Mouse (Mus musculus): ENCODE data around the gene Dock2. TPM values are rescaled to one million over a fixed set of nuclear protein-coding genes. Genes with fewer than 3 reads are reported as not detected.
"Not testable (repeated sequence)": the region's sequence is repeated elsewhere in the genome, so short reads cannot be mapped to it uniquely, and the experiment has no call there.

Gene Dock2
- total RNA-seq, 1 experiment from 2014 or later, result 492 TPM

DNA sequence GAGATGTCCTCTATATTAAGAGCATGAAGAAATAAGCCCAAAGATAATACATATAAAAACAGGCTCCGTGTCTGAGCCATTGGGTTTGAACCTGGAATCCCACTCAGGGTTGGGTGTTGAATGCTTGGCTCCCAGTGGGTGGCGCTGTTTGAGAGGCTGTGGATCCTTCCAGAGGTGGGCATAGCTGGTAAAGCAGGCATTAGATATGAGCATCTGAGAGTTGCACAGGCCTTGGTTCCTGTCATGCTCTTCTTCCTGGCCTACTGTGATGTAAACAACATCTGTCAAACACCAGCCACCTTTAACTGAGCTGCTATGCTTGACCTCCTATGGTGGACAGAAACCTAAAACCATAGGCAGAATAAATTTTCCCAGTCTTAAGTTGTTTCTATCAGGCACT is 507.8 kb downstream of the Dock2 start:
- no peak for ATAC-seq (ENCODE audit: extremely low read depth, insufficient number of reproducible peaks, low FRiP score, poor library complexity, severe bottlenecking)

DNA sequence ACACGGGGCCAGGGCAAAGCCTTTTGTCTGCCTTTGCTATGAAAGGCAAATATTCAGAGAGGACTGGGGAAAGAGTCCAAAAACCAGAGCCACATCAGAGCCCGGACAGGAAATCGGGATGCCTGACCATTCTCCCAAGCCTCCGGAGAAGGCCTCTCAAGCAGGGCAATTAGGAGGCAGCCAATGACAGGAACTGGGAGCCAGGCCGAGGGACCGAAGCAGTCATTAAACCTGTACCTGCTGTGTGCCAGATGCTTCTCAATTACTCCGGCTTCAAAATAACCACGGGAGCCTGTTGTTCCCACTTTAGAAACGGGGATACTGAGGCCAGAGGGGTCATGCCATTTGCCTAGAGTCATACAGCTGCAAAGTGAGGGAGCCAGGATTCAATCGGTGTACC is 511.7 kb downstream of the Dock2 start:
- no peak for ATAC-seq (ENCODE audit: extremely low read depth, insufficient number of reproducible peaks, low FRiP score, poor library complexity, severe bottlenecking)

DNA sequence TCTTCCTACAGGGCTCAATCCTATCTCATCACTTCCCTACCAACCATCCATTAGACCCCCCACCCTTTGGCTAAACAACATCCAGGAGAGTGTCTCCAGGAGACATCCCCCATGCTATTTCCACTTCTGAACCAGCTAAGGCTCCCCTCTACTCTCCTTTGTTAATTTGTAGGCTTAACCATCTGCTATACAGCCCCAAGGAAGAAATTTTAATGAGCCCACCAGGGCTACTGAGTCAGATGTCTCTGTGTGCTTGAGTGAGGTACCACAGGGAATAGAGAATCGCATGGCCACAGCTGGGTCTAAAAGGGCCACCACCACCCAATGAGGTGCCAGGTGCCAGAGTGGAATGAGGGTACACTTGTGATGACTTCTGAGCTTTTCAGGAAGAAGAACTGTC is 519.6 kb downstream of the Dock2 start:
- ATAC-seq (ENCODE audit: extremely low read depth, insufficient number of reproducible peaks, low FRiP score, poor library complexity, severe bottlenecking), result no peak

DNA sequence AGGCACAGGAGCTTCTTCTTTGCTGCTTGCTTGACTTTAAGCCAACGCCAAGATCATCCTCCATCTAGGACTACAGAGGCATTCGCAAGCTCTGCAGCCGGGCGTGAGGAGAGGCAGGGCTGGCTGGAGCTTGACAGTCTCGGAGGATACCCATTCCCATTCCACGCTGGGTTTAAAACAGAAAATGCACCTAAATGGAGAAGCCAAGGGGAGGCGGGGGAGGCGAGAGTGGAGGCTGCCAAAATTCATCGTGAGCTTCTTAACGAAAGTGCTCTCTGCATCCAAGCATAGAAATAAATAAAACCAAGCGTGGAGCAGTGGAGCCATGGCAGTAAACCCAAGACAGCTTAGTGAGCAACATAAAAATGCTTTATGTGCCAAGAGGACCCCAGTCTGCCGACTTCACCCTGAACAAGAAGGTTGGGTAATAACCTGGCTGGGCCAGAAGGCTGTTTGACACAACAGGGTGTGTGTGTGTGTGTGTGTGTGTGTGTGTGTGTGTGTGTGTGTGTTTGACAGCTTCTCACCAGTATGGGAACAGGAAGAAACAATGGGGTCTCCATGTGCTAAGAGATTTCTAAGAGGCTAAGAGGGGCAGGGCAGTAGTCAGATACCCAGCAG is 524.7 kb downstream of the Dock2 start:
- ATAC-seq (ENCODE audit: extremely low read depth, insufficient number of reproducible peaks, low FRiP score, poor library complexity, severe bottlenecking), result no peak

DNA sequence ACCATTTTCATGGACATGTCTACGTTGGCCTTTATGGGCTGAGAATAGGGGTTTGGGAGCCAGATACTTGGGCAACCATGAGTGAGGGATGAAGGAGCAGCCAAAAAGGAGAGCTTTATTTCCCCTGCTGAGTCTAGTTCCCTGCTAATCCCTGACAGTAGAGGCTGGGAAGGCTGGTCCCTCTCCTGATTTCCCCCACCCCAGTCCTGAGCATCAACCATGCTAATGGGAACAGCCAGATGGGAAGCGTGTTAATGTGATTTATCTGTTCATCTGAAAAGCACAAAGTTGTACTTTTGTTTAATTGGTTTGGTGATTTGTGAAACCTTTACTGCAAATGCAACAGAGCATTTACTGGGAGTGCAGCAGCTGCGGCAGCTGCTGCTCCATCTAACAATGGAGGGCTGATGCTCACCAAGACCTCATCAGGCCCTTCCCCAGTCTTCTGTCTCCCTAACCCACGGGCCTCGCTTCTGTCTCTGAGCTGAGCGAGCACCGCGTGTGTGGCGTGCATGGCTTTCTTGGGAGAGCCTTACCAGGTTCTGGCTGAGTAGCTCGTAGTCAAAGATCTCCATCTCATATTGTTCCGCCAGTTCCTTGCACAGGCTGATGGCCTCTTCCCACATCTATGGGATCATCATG is 526.0 kb downstream of the Dock2 start:
- no peak for ATAC-seq (ENCODE audit: extremely low read depth, insufficient number of reproducible peaks, low FRiP score, poor library complexity, severe bottlenecking)

DNA sequence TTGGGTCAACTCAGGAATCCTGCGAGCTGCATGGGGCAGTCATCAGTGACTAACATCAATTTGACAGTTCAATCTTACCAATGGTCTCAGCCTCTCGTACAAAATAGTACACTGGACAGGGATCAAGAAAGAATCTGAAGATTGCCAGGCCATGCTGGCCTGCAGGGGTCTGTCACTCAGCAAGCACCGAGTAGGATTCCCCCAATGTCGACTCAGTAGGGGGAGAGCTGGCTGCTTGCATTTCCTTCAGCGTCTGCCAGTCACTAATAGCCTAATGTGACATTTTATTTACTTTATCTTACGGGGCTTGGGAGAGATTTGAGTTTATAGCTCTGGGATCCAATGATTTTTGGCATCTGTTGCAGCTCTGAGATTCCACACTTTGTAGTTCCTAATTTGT is 540.7 kb downstream of the Dock2 start:
- ATAC-seq (ENCODE audit: extremely low read depth, insufficient number of reproducible peaks, low FRiP score, poor library complexity, severe bottlenecking), result no peak

DNA sequence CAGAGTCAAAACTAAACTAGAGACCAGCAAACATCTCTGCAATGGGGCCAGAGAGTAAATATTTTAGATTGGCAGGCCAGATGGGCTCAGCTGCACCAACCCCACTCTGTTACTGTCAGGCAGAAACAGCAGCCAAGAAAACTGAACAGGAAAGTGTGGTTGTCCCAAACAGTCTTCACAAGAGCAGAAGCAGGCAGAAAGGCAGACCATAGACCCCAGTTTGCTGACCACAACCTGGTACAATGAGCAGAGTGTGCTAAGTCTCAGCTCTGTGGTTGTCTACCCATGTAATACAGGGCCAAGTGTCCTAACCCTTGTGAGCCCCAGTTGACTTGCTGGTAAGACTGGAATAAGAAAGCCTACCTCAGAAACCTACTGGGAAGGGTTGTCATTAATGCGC is 543.4 kb downstream of the Dock2 start:
- ATAC-seq (ENCODE audit: extremely low read depth, insufficient number of reproducible peaks, low FRiP score, poor library complexity, severe bottlenecking), result no peak

DNA sequence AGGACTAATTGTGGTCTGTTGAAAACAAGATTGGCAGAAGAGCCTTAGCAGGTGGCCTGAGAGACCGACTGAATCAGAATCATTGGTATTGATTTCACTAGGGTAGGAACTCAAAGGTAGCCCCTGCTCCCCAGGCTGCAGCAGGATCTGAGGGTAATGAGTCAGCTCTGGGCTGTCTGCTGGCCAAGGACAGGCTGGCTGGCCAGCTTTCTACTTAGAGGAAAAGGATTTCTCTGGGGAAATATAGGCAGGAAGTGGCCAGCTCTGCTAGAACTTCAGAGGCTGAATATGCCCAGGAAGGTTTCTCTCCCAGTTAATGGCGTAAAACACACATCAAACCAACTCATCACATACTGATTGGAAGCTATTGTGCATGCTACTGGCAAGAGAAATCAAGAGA is 544.0 kb downstream of the Dock2 start:
- ATAC-seq (ENCODE audit: extremely low read depth, insufficient number of reproducible peaks, low FRiP score, poor library complexity, severe bottlenecking), result no peak

DNA sequence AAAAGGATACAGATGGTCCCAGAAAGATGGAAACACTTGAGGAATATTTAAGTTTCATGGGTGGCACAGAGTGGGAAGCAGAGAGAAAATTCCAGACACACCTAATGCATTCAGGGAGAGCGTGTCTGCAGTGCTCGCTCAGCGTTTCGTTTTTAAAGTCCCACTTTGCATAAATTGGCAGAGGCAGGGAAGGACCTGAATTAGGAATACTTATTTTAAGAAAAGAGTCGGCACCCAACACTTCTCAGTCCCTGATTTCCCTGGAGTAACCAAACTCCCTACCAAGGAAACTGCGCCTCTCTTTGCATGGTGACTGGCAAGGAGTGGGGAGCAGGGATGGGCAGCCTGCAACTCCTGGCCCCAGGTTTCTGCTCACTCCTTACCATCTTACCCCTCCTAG is 546.8 kb downstream of the Dock2 start:
- no peak for ATAC-seq (ENCODE audit: extremely low read depth, insufficient number of reproducible peaks, low FRiP score, poor library complexity, severe bottlenecking)

DNA sequence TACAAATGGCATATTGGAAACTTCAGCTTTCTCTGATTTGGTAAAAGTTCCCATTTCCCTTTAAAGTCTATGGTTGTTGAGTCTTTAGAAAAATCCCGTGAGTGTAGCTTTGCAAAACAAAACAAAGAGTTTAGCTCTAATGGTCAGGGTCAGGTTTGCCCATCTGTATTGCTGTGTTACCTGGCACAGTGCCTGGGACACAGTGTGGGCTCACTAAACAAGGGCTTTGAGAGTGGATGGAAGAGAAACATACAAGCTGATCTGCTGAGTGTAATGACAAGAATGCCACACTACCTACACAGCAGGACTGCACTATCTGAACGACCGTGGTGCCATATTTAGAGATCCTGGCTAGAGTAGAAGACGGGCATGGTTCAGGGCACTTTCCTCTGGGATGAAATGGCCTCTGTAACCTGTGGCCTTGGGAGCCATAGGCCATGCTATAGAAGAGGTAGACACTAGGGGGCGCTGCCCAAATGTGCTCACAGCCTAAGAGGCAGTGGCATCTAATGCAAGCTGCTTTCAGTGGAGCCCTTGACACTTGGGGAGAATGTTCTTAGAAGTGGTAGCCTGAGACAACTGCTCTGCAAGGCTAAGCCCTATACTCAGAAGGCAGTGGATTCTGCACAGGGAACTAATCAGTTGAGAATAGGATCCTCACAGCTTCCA is 547.5 kb downstream of the Dock2 start:
- no peak for ATAC-seq (ENCODE audit: extremely low read depth, insufficient number of reproducible peaks, low FRiP score, poor library complexity, severe bottlenecking)

DNA sequence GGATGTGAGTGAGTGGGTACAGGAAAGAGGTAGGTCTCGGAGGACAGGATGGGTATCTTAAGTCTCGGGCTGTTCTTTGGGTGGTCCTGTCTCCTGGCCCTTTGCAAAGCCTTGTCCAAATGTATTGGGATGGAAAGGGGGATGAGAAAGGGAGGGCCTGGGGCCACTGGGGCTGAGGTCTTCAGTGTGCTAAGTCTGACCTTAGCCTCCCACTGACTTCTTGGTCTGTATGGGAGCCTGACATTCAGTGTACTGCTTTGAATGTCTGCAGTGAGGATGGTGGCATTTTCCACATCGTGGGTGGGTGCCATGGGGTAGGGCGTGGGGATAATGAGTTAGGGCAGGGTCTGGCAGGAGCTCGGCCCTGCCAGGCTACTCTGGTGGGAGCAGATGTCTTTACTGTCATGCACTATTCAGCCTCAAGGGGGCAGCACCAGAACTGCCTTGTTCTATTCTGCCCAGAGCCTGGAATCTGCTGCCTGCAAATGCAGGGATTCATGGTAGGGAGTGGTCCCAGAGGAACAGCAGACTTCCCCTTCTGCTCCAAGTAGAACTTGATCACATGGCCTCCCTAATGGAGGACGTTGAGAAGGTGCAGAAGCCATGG is 554.8 kb downstream of the Dock2 start:
- ATAC-seq (ENCODE audit: extremely low read depth, insufficient number of reproducible peaks, low FRiP score, poor library complexity, severe bottlenecking), result no peak

DNA sequence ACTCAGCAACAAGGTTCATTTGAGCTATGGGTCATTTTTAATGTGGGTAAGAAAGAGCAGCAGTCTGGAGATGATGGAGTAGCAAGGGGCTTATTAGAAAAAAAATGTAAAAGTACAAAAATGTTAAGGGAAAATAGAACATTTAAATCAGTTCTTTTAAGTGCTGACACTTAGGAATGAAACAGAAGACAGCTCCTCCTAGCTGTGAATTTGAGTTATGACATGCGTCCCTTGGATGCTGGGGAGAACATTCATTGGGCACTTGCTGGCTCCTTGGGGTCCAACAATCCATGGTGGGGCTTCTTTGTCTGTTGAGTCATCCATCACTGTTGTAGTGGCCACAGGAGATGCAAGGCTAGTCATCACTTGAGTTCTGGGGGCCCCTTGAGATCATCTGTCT is 556.5 kb downstream of the Dock2 start:
- ATAC-seq (ENCODE audit: extremely low read depth, insufficient number of reproducible peaks, low FRiP score, poor library complexity, severe bottlenecking), result no peak

DNA sequence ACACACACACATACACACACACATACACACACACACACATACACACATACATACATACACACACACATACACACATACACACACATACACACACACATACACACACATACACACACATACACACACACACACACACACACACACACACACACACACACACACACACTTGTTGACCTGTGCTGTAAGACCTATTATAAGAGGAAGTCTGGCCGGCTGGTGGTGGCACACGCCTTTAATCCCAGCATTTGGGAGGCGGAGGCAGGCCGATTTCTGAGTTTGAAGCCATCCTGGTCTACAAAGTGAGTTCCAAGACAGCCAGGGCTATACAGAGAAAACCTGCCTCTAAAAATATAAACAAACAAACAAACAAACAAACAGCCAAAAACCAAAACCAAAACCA is 563.1 kb downstream of the Dock2 start:
- ATAC-seq (ENCODE audit: extremely low read depth, insufficient number of reproducible peaks, low FRiP score, poor library complexity, severe bottlenecking), result not testable (repeated sequence)

DNA sequence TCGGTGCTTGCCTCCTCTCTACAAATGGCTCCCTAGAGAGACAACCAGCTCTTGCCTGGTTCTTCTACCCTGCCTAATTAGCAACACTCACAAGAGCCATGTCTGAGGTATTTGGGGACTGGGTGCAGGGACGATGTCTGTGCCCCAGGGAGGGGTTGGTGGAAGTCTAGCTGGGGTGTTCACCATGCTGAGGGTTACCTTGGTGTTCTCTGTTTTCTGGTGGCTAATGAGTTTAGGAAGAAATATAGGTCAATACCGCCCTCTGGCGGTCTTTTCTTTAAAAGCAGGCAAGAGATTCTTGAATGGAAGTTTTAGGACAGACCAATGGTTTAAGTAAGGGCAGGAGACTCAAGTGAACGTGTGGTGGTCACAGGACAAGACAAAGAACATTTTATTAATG is 570.8 kb downstream of the Dock2 start:
- ATAC-seq (ENCODE audit: extremely low read depth, insufficient number of reproducible peaks, low FRiP score, poor library complexity, severe bottlenecking), result no peak

DNA sequence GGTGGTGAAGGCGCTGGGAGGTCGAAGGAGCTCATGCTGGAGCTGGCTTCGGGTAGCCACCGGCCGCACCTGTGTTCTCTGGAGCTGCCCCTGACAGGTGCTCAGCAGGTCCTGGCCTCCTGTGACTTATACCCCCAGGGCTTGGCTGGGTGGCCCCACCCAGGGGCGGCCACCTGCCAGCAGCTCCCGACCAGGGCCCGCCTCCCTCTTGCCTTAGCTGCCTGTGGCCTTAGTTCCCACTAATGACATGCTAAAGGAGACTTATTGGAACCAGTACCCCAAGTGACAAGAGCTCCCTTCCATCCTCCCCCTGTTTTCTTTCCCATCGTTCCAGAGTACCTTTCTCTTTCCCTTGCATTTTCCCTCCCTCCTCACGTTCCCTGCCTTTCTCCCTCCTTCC is 575.7 kb downstream of the Dock2 start, which contains the start of gene Foxi1:
Gene Foxi1 (minus strand): TSS at position 101 of the 400 bp plus-strand sequence.
- ATAC-seq (ENCODE audit: extremely low read depth, insufficient number of reproducible peaks, low FRiP score, poor library complexity, severe bottlenecking), result no peak

DNA sequence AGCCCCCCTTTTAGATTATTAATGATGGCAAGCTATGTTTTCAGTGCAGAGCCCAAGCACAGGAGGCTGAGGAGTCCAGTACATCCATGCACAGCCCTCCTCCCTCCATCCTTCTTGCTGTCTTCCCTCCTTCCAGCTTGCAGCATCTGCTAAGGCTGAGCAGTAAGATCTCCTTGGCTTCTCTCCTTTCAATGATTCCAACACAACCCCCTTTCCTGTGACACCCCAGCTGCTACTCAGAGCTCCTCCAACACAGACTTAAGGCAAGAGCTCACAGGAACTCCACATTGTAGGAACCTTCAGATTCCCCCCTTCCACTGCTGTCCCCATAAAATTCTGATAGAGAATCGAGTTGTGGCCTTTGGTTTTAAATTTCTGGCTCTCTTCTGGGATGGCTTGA is 580.9 kb downstream of the Dock2 start:
- ATAC-seq (ENCODE audit: extremely low read depth, insufficient number of reproducible peaks, low FRiP score, poor library complexity, severe bottlenecking), result no peak

DNA sequence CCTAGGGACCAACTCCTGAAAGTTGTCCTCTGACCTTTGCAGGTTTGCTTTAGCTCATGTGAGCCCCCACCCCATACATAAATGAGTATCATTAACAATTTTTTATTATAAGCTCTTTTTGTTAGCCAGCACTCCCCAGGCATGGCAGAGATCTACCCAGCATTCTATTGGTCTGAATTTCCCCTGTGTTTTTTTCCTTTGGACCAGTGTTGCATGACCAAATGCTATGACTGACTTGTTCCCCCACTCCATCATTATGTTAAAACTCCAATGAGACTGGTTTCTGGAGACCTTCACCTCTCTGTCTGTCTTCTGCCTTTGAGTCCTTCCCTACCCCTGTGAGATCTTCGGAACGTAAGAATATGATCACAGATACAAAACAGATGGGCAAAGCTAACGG is 588.5 kb downstream of the Dock2 start:
- no peak for ATAC-seq (ENCODE audit: extremely low read depth, insufficient number of reproducible peaks, low FRiP score, poor library complexity, severe bottlenecking)

DNA sequence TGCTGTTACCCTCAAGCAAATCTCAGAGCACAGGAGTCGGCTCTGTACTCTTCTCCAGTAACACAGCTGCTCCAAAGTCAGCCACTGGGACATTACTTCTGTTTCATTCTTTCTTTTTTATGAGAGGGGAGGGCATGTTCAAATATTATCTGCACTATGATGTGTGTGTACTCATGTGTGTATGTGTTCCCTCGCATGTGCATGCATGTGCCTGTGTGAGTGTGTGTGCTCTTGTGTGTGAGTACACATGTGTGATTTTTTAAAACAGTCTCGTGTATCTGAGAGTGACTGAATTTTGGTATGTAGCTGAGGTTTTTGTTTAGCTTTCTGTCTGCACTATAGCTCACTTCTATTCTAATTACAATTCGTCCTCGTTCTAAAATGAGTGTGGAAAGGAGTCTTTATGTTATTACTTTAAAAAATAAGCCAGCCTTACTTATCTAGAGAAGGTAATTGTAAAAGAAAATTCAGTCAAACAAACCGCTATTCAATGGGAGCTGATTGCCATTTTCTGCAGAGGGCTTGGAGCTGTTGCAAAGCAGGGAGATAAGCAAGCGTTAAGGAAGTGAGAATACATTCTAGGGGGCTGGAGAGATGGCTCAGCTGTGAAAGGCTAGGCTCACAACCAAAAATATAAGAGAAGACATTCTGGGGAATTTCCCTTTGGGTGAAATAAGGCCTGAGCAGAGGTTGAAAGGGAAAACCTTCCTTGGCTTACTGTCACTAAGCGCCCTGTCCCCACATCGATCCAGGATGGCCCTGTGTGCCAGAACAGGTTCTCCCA is 589.3 kb downstream of the Dock2 start:
- no peak for ATAC-seq (ENCODE audit: extremely low read depth, insufficient number of reproducible peaks, low FRiP score, poor library complexity, severe bottlenecking)

DNA sequence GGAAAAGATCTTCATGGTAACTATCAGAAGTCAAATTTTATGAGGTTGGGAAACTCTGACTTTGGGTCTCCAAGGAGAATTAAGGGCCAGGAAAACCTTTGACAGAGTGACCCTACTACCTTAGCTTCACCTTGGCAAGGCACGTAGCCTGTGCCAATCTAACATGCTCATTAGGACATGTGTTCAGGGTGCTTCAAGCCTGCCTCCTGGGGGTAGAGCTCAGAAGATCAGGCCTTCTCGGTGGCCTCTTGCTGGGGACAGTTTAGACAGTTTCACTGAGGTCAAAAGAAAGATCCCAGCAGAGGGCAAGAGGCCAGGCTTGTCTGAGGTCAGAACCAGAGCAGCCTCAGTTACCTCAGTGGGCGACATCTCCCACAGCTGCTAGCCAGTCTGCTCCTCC is 590.0 kb downstream of the Dock2 start:
- no peak for ATAC-seq (ENCODE audit: extremely low read depth, insufficient number of reproducible peaks, low FRiP score, poor library complexity, severe bottlenecking)
